Mouse (Mus musculus): ENCODE measurements around the gene Itpk1.

- TF ChIP-seq POLR2A (IDR thresholded peaks at IDR 0.05; ENCODE audit: control insufficient read depth, extremely low read depth, insufficient read depth, low read length, poor library complexity) = no peak
- no peak for TF ChIP-seq CTCF (IDR thresholded peaks at IDR 0.05; ENCODE audit: borderline replicate concordance, control insufficient read depth, extremely low read depth, insufficient read depth, low read length, poor library complexity)
These were observed 131.7 kb downstream of the Itpk1 start for GRCm38 (mm10) chr12:102573036-102573435.
